Mouse (Mus musculus) adrenal gland, adult 8-10 months (tissue): Measurements from ENCODE around the gene Notch3. TPM values are rescaled to one million over a fixed set of nuclear protein-coding genes. Genes with fewer than 3 reads are reported as not detected.
A peak's percentile ranks its signal among the peaks of the same experiment; 100 is the strongest.

Source experiments
- DNase-seq: peaks from one replicate; pipeline ENCODE4 v3.0.0; 2022
- total RNA-seq, 4 experiments: library from RNA; stranded (reverse); gene quantifications; 2 replicates each; pipeline ENCODE4 v1.2.4; 2022

Gene Notch3
- total RNA-seq, 4 experiments from 2014 or later: 5.7 to 10.7 (median 7.3) TPM

GRCm38 (mm10) chr17:32165803-32166595 is 653 bp downstream of the Notch3 start:
- DNase-seq: no peak

GRCm38 (mm10) chr17:32165266-32165802 is 1.3 kb downstream of the Notch3 start:
- DNase-seq: no peak

GRCm38 (mm10) chr17:32164780-32165179 is 1.9 kb downstream of the Notch3 start:
- no peak for DNase-seq

GRCm38 (mm10) chr17:32163910-32164650 is 2.6 kb downstream of the Notch3 start:
- DNase-seq: no peak

GRCm38 (mm10) chr17:32162112-32162850 is 4.4 kb downstream of the Notch3 start:
- DNase-seq: no peak

GRCm38 (mm10) chr17:32160882-32161281 is 5.8 kb downstream of the Notch3 start:
- no peak for DNase-seq

GRCm38 (mm10) chr17:32158841-32159240 is 7.8 kb downstream of the Notch3 start:
- no peak for DNase-seq

GRCm38 (mm10) chr17:32146718-32147117 is 19.9 kb downstream of the Notch3 start:
- DNase-seq: no peak

GRCm38 (mm10) chr17:32142907-32143854 is 23.5 kb downstream of the Notch3 start:
- DNase-seq: peak; percentile 72

GRCm38 (mm10) chr17:32142234-32142633 is 24.4 kb downstream of the Notch3 start:
- DNase-seq: no peak

GRCm38 (mm10) chr17:32133375-32133774 is 33.3 kb downstream of the Notch3 start:
- DNase-seq: no peak

- DNase-seq: no peak
Observed at GRCm38 (mm10) chr17:32132087-32132486, 34.6 kb downstream of the Notch3 start.

- no peak for DNase-seq
Observed at GRCm38 (mm10) chr17:32130506-32130905, 36.1 kb downstream of the Notch3 start.

GRCm38 (mm10) chr17:32127195-32127594 is 39.5 kb downstream of the Notch3 start:
- no peak for DNase-seq

GRCm38 (mm10) chr17:32125407-32125806 is 41.2 kb downstream of the Notch3 start:
- no peak for DNase-seq

GRCm38 (mm10) chr17:32123545-32123944 is 43.1 kb downstream of the Notch3 start:
- no peak for DNase-seq

GRCm38 (mm10) chr17:32122587-32122970 is 44.1 kb downstream of the Notch3 start:
- DNase-seq: no peak

- DNase-seq: no peak
Observed at GRCm38 (mm10) chr17:32121833-32122586, 44.6 kb downstream of the Notch3 start.

- DNase-seq: no peak
Observed at GRCm38 (mm10) chr17:32120771-32121532, 45.7 kb downstream of the Notch3 start.

GRCm38 (mm10) chr17:32119196-32119595 is 47.5 kb downstream of the Notch3 start:
- DNase-seq: no peak
